Mouse (Mus musculus) cerebellum, adult 2 months (tissue): ENCODE data around the gene Mast4.

ENCODE experiments used
- CTCF ChIP-seq: fragments of 200-500 bp; IDR thresholded peaks from 2 replicates; pipeline ENCODE4 v1.5.1; 2011; ENCODE audit warnings: low read depth, mild to moderate bottlenecking, control low read depth, low read length, moderate library complexity, borderline replicate concordance; ENCODE audit not compliant: insufficient read depth
- POLR2A ChIP-seq: fragments of 200-500 bp; IDR thresholded peaks from 2 replicates; pipeline ENCODE4 v1.6.1; 2011; ENCODE audit warnings: low read length, control low read depth, borderline replicate concordance; ENCODE audit not compliant: insufficient read depth

GRCm38 (mm10) chr13:102990085-102990484 is 344.2 kb downstream of the Mast4 start:
- no peak for TF ChIP-seq CTCF
- TF ChIP-seq POLR2A = no peak
